Mouse (Mus musculus) embryonic fibroblast, embryonic 13.5 days (primary cell): ENCODE measurements around the gene Gjc3. TPM values are rescaled to one million over a fixed set of nuclear protein-coding genes. Genes with fewer than 3 reads are reported as not detected.

ENCODE experiments used
- H3K27ac ChIP-seq: 2 replicates; pipeline ENCODE4 v1.5.1; 2012; ENCODE audit warnings: low read length, control low read depth, inconsistent platforms; ENCODE audit not compliant: insufficient read depth
- H3K4me1 ChIP-seq: 2 replicates; pipeline ENCODE4 v1.6.1; 2011; ENCODE audit warnings: low read length; ENCODE audit not compliant: control insufficient read depth, insufficient read depth
- H3K4me3 ChIP-seq: 2 replicates; pipeline ENCODE4 v1.5.1; 2011; ENCODE audit warnings: mild to moderate bottlenecking, control low read depth, low read length; ENCODE audit not compliant: insufficient read depth
- CTCF ChIP-seq: IDR thresholded peaks from 2 replicates; pipeline ENCODE4 v1.5.1; 2011; ENCODE audit warnings: mild to moderate bottlenecking, control low read depth, low read length, moderate library complexity, borderline replicate concordance; ENCODE audit not compliant: insufficient read depth
- POLR2A ChIP-seq: IDR thresholded peaks from 2 replicates; pipeline ENCODE4 v1.6.1; 2011; ENCODE audit warnings: low read depth, mild to moderate bottlenecking, control low read depth, low read length, moderate library complexity
- polyA plus RNA-seq: library from polyadenylated mRNA; stranded (reverse); fragments of >200 nt; gene quantifications from 2 replicates; pipeline ENCODE4 v1.2.4, GENCODE M21; 2011; ENCODE audit warnings: low read depth; ENCODE audit not compliant: missing spikeins, insufficient read length

Gjc3 gene
- polyA plus RNA-seq, 1 experiment, result 0.18 TPM

- H3K4me3 ChIP-seq, result no peak overlapping the region
- TF ChIP-seq POLR2A (no peak), CTCF (no peak)
These were observed 47.3 kb downstream of the Gjc3 start for GRCm38 (mm10) chr5:137915550-137915949.

GRCm38 (mm10) chr5:137914508-137914907, 48.4 kb downstream of the Gjc3 start:
- no peaks in the 10 kb centered on the region for H3K4me1 ChIP-seq
- no peak overlapping the region for H3K27ac ChIP-seq
- TF ChIP-seq POLR2A (no peak), CTCF (no peak)
- H3K4me3 ChIP-seq, result no peak overlapping the region

More at GRCm38 (mm10) chr5:137915550-137915949, 47.3 kb downstream of the Gjc3 start:
- H3K4me1 ChIP-seq, result no peaks in the 10 kb centered on the region
- no peak overlapping the region for H3K27ac ChIP-seq

- no peak overlapping the region for H3K4me3 ChIP-seq
- H3K4me1 ChIP-seq, result no peaks in the 10 kb centered on the region
- H3K27ac ChIP-seq, result no peak overlapping the region
- TF ChIP-seq POLR2A (no peak), CTCF (no peak)
These were observed 53.2 kb downstream of the Gjc3 start for GRCm38 (mm10) chr5:137909564-137910262.

Other genes with a start within 250 kb of the Gjc3 start
- 5.7 and 7.0 TPM in 2 replicates for gene Nyap1, start 221.5 kb downstream of the Gjc3 start, polyA plus RNA-seq
- gene Tsc22d4, start 217.4 kb downstream of the Gjc3 start, polyA plus RNA-seq, result 66.6 and 71.5 TPM in 2 replicates
- 11.5 and 14.6 TPM in 2 replicates for gene Ppp1r35, start 184.2 kb downstream of the Gjc3 start, polyA plus RNA-seq
- gene Mepce, start 175.4 kb downstream of the Gjc3 start, polyA plus RNA-seq, result 27.7 and 34.8 TPM in 2 replicates
- gene Zcwpw1, start 175.3 kb downstream of the Gjc3 start, polyA plus RNA-seq, result 3.5 and 7.1 TPM in 2 replicates
- gene Pilra, start 126.8 kb downstream of the Gjc3 start, polyA plus RNA-seq, result 0.53 TPM in 1 of 2 replicates, not detected in the other
- gene Pilrb1, start 105.0 kb downstream of the Gjc3 start, polyA plus RNA-seq, result not detected in 2 replicates
- not detected in 2 replicates for gene Pilrb2, start 91.3 kb downstream of the Gjc3 start, polyA plus RNA-seq
- gene Cyp3a13, start 41.5 kb downstream of the Gjc3 start, polyA plus RNA-seq, result not detected in 2 replicates
- not detected in 2 replicates for gene Azgp1, start 18.4 kb upstream of the Gjc3 start, polyA plus RNA-seq
- not detected in 2 replicates for gene Smok3a, start 58.2 kb upstream of the Gjc3 start, polyA plus RNA-seq
- gene Smok3b, start 58.3 kb upstream of the Gjc3 start, polyA plus RNA-seq, result not detected in 2 replicates
- gene Smok3c, start 90.1 kb upstream of the Gjc3 start, polyA plus RNA-seq, result not detected in 2 replicates
- gene Zkscan1, start 122.0 kb upstream of the Gjc3 start, polyA plus RNA-seq, result 24.1 and 25.2 TPM in 2 replicates
- gene Zscan21, start 153.8 kb upstream of the Gjc3 start, polyA plus RNA-seq, result 15.0 and 22.2 TPM in 2 replicates
- gene Zfp113, start 192.6 kb upstream of the Gjc3 start, polyA plus RNA-seq, result 11.9 and 13.2 TPM in 2 replicates
- gene Cops6, start 198.0 kb upstream of the Gjc3 start, polyA plus RNA-seq, result 162 and 184 TPM in 2 replicates
- gene Ap4m1, start 208.9 kb upstream of the Gjc3 start, polyA plus RNA-seq, result 22.2 and 26.5 TPM in 2 replicates
- gene Mcm7, start 209.3 kb upstream of the Gjc3 start, polyA plus RNA-seq, result 79.1 and 85.3 TPM in 2 replicates
- 27.9 and 29.8 TPM in 2 replicates for gene Taf6, start 224.4 kb upstream of the Gjc3 start, polyA plus RNA-seq
- gene Cnpy4, start 224.4 kb upstream of the Gjc3 start, polyA plus RNA-seq, result 63.1 and 63.3 TPM in 2 replicates
- gene Mblac1, start 231.2 kb upstream of the Gjc3 start, polyA plus RNA-seq, result 2.1 and 3.5 TPM in 2 replicates